Mouse (Mus musculus): Measurements from ENCODE around the gene Ccdc77. TPM values are rescaled to one million over a fixed set of nuclear protein-coding genes. Genes with fewer than 3 reads are reported as not detected.

The Ccdc77 gene
- 1 to 10 TPM; 3.2 to 4.3 TPM for total RNA-seq (2021)
- long read RNA-seq, experiment 1, partial matches to known transcripts: 0 of 3 reads
- long read RNA-seq, experiment 1, other reads (novel, unspliced or antisense): 3 of 3 reads
- long read RNA-seq, experiment 2, partial matches to known transcripts: 0 of 5 reads
- long read RNA-seq, experiment 2, other reads (novel, unspliced or antisense): 4 of 5 reads

- peak; percentile 90 for DNase-seq
Measured at GRCm38 (mm10) chr6:120363688-120364522, at the start of gene Ccdc77, which contains the start of gene Kdm5a. TSS of gene Ccdc77 (minus strand) at chr6:120364374. TSS of gene Kdm5a (plus strand) at chr6:120364124.

GRCm38 (mm10) chr6:120403936-120404335, 39.8 kb upstream of the Ccdc77 start:
- DNase-seq: no peak

- DNase-seq: no peak
Measured at GRCm38 (mm10) chr6:120395622-120396345, 31.6 kb upstream of the Ccdc77 start.

GRCm38 (mm10) chr6:120392811-120393210, 28.6 kb upstream of the Ccdc77 start:
- DNase-seq: no peak

GRCm38 (mm10) chr6:120390054-120390453, 25.9 kb upstream of the Ccdc77 start:
- no peak for DNase-seq

- DNase-seq: no peak
Measured at GRCm38 (mm10) chr6:120376736-120377135, 12.6 kb upstream of the Ccdc77 start.

GRCm38 (mm10) chr6:120365051-120365450, 877 bp upstream of the Ccdc77 start:
- no peak for DNase-seq

- no peak for DNase-seq
Measured at GRCm38 (mm10) chr6:120364523-120364905, 340 bp upstream of the Ccdc77 start.

GRCm38 (mm10) chr6:120362774-120363687, 1.1 kb downstream of the Ccdc77 start:
- DNase-seq: no peak

GRCm38 (mm10) chr6:120362124-120362523, 2.0 kb downstream of the Ccdc77 start:
- DNase-seq: no peak

GRCm38 (mm10) chr6:120356951-120357945, 6.9 kb downstream of the Ccdc77 start:
- peak; percentile 85 for DNase-seq

GRCm38 (mm10) chr6:120356478-120356877, 7.7 kb downstream of the Ccdc77 start:
- no peak for DNase-seq

GRCm38 (mm10) chr6:120349018-120349417, 15.2 kb downstream of the Ccdc77 start:
- DNase-seq: no peak

GRCm38 (mm10) chr6:120343992-120344391, 20.2 kb downstream of the Ccdc77 start:
- no peak for DNase-seq

- no peak for DNase-seq
Measured at GRCm38 (mm10) chr6:120332351-120332750, 31.8 kb downstream of the Ccdc77 start.

- no peak for DNase-seq
Measured at GRCm38 (mm10) chr6:120324295-120324927, 39.8 kb downstream of the Ccdc77 start.

- no peak for DNase-seq
Measured at GRCm38 (mm10) chr6:120320369-120320768, 43.8 kb downstream of the Ccdc77 start.

- no peak for DNase-seq
Measured at GRCm38 (mm10) chr6:120319129-120319528, 45.0 kb downstream of the Ccdc77 start.

GRCm38 (mm10) chr6:120318303-120318940, 45.8 kb downstream of the Ccdc77 start:
- no peak for DNase-seq
